Mouse (Mus musculus): ENCODE data around the gene Prkca. TPM values are rescaled to one million over a fixed set of nuclear protein-coding genes. Genes with fewer than 3 reads are reported as not detected.

Prkca gene
- total and polyA plus RNA-seq, 3 experiments: 11.6 to 33.4 (median 32.2) TPM

DNA sequence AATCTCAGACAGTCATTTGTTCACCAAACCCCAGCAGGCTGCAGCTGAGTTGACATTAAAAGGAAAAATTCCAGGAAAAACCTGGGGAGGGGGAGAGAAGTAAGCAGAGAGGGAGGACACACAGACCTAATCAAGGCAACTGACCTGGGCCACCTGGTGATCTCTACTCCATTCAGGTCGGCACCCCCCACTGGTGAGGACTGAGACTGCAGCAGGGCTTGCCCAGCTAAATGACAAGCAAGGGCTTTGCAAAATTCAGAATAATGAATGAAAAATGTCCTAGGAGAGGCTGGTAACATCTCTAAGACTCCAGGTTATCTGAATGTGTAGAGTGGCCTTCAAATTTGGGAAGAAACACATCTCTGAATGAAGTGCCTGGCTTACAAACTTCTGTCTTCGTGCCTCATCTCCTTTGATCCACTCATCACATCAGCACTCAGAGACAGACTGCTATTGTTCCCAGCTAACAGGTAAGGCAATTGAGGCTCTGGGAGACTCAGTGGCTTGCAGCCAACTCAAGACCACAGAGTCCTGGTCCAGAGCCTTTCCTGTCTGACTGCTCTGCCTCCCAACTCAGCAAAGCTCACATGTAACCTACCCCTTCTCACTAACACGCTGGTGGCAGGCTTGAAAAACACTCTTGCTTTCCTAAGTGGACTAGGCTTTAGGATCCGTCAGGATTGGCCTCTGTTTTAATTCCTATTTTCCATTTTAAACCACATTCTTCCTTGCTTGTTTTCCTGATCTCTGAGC is 208.1 kb downstream of the Prkca start:
- Histone ChIP-seq H3K4me1 (ENCODE audit: control insufficient read depth, insufficient read depth, low read length) (peaks cover 1% of the 10 kb centered on the region; the same call in 1 of the 2 replicates), H3K27me3 (ENCODE audit: control insufficient read depth, insufficient read depth, low read length) (no peaks in the 10 kb centered on the region), H3K9ac (ENCODE audit: low read depth, low read length) (no peak overlapping the region), H3K79me2 (replicated peaks; ENCODE audit: control insufficient read depth, insufficient read depth, low read length) (no peaks in the 10 kb centered on the region), H3K4me3 (no peak overlapping the region), H3K36me3 (ENCODE audit: control insufficient read depth, insufficient read depth, low read length) (no peaks in the 10 kb centered on the region), H3K27ac (no peak overlapping the region)
- intact Hi-C loops (cut with DNase I): no loop called here
- DNase-seq: no peak
- 37% methylated on average over 4 of the region's 4 CpGs for WGBS
- peak; percentile 65 for TF ChIP-seq CTCF (IDR thresholded peaks at IDR 0.05)
- TF ChIP-seq POLR2A (IDR thresholded peaks at IDR 0.05; ENCODE audit: insufficient read depth, low read depth, low read length): no peak

GRCm38 (mm10) chr11:108128593-108128992 is 215.1 kb downstream of the Prkca start:
- Histone ChIP-seq H3K4me3 (no peak overlapping the region), H3K36me3 (ENCODE audit: control insufficient read depth, insufficient read depth, low read length) (no peaks in the 10 kb centered on the region), H3K79me2 (replicated peaks; ENCODE audit: control insufficient read depth, insufficient read depth, low read length) (no peaks in the 10 kb centered on the region), H3K27ac (no peak overlapping the region), H3K9ac (ENCODE audit: low read depth, low read length) (no peak overlapping the region), H3K4me1 (ENCODE audit: control insufficient read depth, insufficient read depth, low read length) (no peaks in the 10 kb centered on the region), H3K27me3 (ENCODE audit: control insufficient read depth, insufficient read depth, low read length) (no peaks in the 10 kb centered on the region)
- intact Hi-C loops (cut with DNase I): loop anchor here (1.0 to 10.0 kb wide), 3 partner anchors 98 to 250 kb away; partner anchors contain the start of genes Apoh and Prkca
- 44% methylated on average over 5 of the region's 5 CpGs for WGBS
- TF ChIP-seq CTCF (IDR thresholded peaks at IDR 0.05): peak; percentile 75
- no peak for TF ChIP-seq POLR2A (IDR thresholded peaks at IDR 0.05; ENCODE audit: insufficient read depth, low read depth, low read length)
- TF ChIP-seq EP300 (IDR thresholded peaks at IDR 0.05; ENCODE audit: insufficient read depth, low read depth, low read length): peak; percentile 46; the same call in 1 of the 2 replicates
- peak; percentile 39 to 44 for DNase-seq

DNA sequence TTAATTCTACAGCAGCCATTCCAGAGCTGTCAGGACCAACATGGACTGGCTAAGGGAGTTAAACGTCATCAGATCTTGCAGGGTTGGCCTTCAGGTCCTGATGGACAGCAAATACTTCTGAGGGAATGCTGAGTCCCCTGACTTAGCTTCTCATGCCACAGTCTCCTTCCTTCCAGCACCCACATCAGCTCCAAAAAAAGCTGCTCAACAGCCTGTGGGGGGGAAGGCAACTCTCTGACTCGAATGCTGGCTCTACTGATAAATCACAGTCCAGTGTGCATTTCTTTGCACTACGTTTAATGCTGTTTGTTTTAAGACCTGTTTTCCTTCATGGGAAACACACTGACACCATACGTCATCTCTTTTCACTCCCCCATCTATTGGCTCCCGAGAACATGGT is 215.8 kb downstream of the Prkca start:
- H3K9ac ChIP-seq (ENCODE audit: low read depth, low read length): no peak overlapping the region
- H3K36me3 ChIP-seq (ENCODE audit: control insufficient read depth, insufficient read depth, low read length): no peaks in the 10 kb centered on the region
- WGBS: 60% methylated on average over 5 of the region's 5 CpGs
- no peaks in the 10 kb centered on the region for H3K27me3 ChIP-seq (ENCODE audit: control insufficient read depth, insufficient read depth, low read length)
- H3K79me2 ChIP-seq (replicated peaks; ENCODE audit: control insufficient read depth, insufficient read depth, low read length): no peaks in the 10 kb centered on the region
- H3K27ac ChIP-seq: no peak overlapping the region
- no peak overlapping the region for H3K4me3 ChIP-seq
- TF ChIP-seq EP300 (IDR thresholded peaks at IDR 0.05; ENCODE audit: insufficient read depth, low read depth, low read length): no peak
- TF ChIP-seq POLR2A (IDR thresholded peaks at IDR 0.05; ENCODE audit: insufficient read depth, low read depth, low read length): no peak
- no peak for TF ChIP-seq CTCF (IDR thresholded peaks at IDR 0.05)
- no peak for DNase-seq
- H3K4me1 ChIP-seq (ENCODE audit: control insufficient read depth, insufficient read depth, low read length): no peaks in the 10 kb centered on the region
- intact Hi-C loops (cut with DNase I): loop anchor here (1.0 to 10.0 kb wide), 3 partner anchors 97 to 250 kb away; partner anchors contain the start of genes Apoh and Prkca

GRCm38 (mm10) chr11:108122486-108122885 is 221.2 kb downstream of the Prkca start:
- H3K36me3 ChIP-seq (ENCODE audit: control insufficient read depth, insufficient read depth, low read length): no peaks in the 10 kb centered on the region
- H3K4me1 ChIP-seq (ENCODE audit: control insufficient read depth, insufficient read depth, low read length): no peaks in the 10 kb centered on the region; the same call in 1 of the 2 replicates
- no peaks in the 10 kb centered on the region for H3K79me2 ChIP-seq (replicated peaks; ENCODE audit: control insufficient read depth, insufficient read depth, low read length)
- no peak overlapping the region for H3K27ac ChIP-seq
- H3K27me3 ChIP-seq (ENCODE audit: control insufficient read depth, insufficient read depth, low read length): no peaks in the 10 kb centered on the region
- DNase-seq: no peak
- TF ChIP-seq CTCF (IDR thresholded peaks at IDR 0.05): no peak
- TF ChIP-seq EP300 (IDR thresholded peaks at IDR 0.05; ENCODE audit: insufficient read depth, low read depth, low read length): no peak
- TF ChIP-seq POLR2A (IDR thresholded peaks at IDR 0.05; ENCODE audit: insufficient read depth, low read depth, low read length): no peak
- no peak overlapping the region for H3K9ac ChIP-seq (ENCODE audit: low read depth, low read length)
- no peak overlapping the region for H3K4me3 ChIP-seq
- WGBS: 67% methylated on average over 7 of the region's 7 CpGs
- intact Hi-C loops (cut with DNase I): loop anchor here (10.0 kb wide), 1 partner anchor 222 kb away; the partner anchor contains the start of genes Apoh and Prkca

- WGBS: 49% methylated on average over 5 of the region's 5 CpGs
- H3K27ac ChIP-seq: no peak overlapping the region
- H3K36me3 ChIP-seq (ENCODE audit: control insufficient read depth, insufficient read depth, low read length): no peaks in the 10 kb centered on the region
- DNase-seq: no peak
- no peaks in the 10 kb centered on the region for H3K27me3 ChIP-seq (ENCODE audit: control insufficient read depth, insufficient read depth, low read length)
- H3K4me3 ChIP-seq: no peak overlapping the region
- no peak overlapping the region for H3K9ac ChIP-seq (ENCODE audit: low read depth, low read length)
- H3K4me1 ChIP-seq (ENCODE audit: control insufficient read depth, insufficient read depth, low read length): no peaks in the 10 kb centered on the region; the same call in 1 of the 2 replicates
- intact Hi-C loops (cut with DNase I): loop anchor here (10.0 kb wide), 1 partner anchor 224 kb away; the partner anchor contains the start of genes Apoh and Prkca
- no peaks in the 10 kb centered on the region for H3K79me2 ChIP-seq (replicated peaks; ENCODE audit: control insufficient read depth, insufficient read depth, low read length)
- no peak for TF ChIP-seq CTCF (IDR thresholded peaks at IDR 0.05)
- TF ChIP-seq EP300 (IDR thresholded peaks at IDR 0.05; ENCODE audit: insufficient read depth, low read depth, low read length): no peak
- TF ChIP-seq POLR2A (IDR thresholded peaks at IDR 0.05; ENCODE audit: insufficient read depth, low read depth, low read length): no peak
Observed at GRCm38 (mm10) chr11:108120708-108121107, 223.0 kb downstream of the Prkca start.

- WGBS: 85% methylated on average over 3 of the region's 3 CpGs
- H3K27me3 ChIP-seq (ENCODE audit: control insufficient read depth, insufficient read depth, low read length): no peaks in the 10 kb centered on the region
- H3K79me2 ChIP-seq (replicated peaks; ENCODE audit: control insufficient read depth, insufficient read depth, low read length): no peaks in the 10 kb centered on the region
- H3K27ac ChIP-seq: no peak overlapping the region
- no peaks in the 10 kb centered on the region; the same call in 1 of the 2 replicates for H3K4me1 ChIP-seq (ENCODE audit: control insufficient read depth, insufficient read depth, low read length)
- no peaks in the 10 kb centered on the region for H3K36me3 ChIP-seq (ENCODE audit: control insufficient read depth, insufficient read depth, low read length)
- intact Hi-C loops (cut with DNase I): loop anchor here (10.0 kb wide), 1 partner anchor 225 kb away; the partner anchor contains the start of genes Apoh and Prkca
- no peak overlapping the region for H3K9ac ChIP-seq (ENCODE audit: low read depth, low read length)
- H3K4me3 ChIP-seq: no peak overlapping the region
- DNase-seq: no peak
- TF ChIP-seq CTCF (IDR thresholded peaks at IDR 0.05) (no peak), EP300 (IDR thresholded peaks at IDR 0.05; ENCODE audit: insufficient read depth, low read depth, low read length) (no peak), POLR2A (IDR thresholded peaks at IDR 0.05; ENCODE audit: insufficient read depth, low read depth, low read length) (no peak)
Observed at GRCm38 (mm10) chr11:108119785-108120184, 223.9 kb downstream of the Prkca start.

Data from heart, adult 2 months (tissue).